Mouse (Mus musculus): ENCODE results near the gene Olfr392.

Gene Olfr392

GRCm38 (mm10) chr11:73816949-73817348 is at the start of gene Olfr392:
Gene Olfr392 (minus strand): TSS chr11:73817049.
- DNase-seq (ENCODE audit: low read depth, low spot score) = no peak

GRCm38 (mm10) chr11:73851354-73851753 is 34.5 kb upstream of the Olfr392 start, which contains the start of gene Olfr393:
Gene Olfr393 (minus strand): TSS chr11:73851454.
- no peak for DNase-seq (ENCODE audit: low read depth, low spot score)

- DNase-seq (ENCODE audit: low read depth, low spot score) = no peak
Observed at GRCm38 (mm10) chr11:73802952-73803351, 13.9 kb downstream of the Olfr392 start, which contains the start of gene Olfr391-ps. Gene Olfr391-ps (minus strand): TSS chr11:73803052.

- DNase-seq (ENCODE audit: low read depth, low spot score) = no peak
Observed at GRCm38 (mm10) chr11:73782664-73783063, 34.2 kb downstream of the Olfr392 start, which contains the start of gene Olfr390. Gene Olfr390 (plus strand): TSS chr11:73782964.

- no peak for DNase-seq (ENCODE audit: low read depth, low spot score)
Observed at GRCm38 (mm10) chr11:73780613-73781012, 36.2 kb downstream of the Olfr392 start, which contains the start of gene Olfr389. Gene Olfr389 (minus strand): TSS chr11:73780713.
